Mouse (Mus musculus) liver, adult 2 months (tissue): Measurements from ENCODE around the gene Zswim5.

Source experiments
- CTCF ChIP-seq: fragments of 200-500 bp; IDR thresholded peaks from 2 replicates; pipeline ENCODE4 v1.5.1; 2011; ENCODE audit warnings: low read depth, low read length, control low read depth
- POLR2A ChIP-seq: fragments of 200-500 bp; IDR thresholded peaks from 2 replicates; pipeline ENCODE4 v1.6.1; 2011; ENCODE audit warnings: low read length, control low read depth; ENCODE audit not compliant: insufficient read depth; ENCODE audit errors: extremely low read depth

DNA sequence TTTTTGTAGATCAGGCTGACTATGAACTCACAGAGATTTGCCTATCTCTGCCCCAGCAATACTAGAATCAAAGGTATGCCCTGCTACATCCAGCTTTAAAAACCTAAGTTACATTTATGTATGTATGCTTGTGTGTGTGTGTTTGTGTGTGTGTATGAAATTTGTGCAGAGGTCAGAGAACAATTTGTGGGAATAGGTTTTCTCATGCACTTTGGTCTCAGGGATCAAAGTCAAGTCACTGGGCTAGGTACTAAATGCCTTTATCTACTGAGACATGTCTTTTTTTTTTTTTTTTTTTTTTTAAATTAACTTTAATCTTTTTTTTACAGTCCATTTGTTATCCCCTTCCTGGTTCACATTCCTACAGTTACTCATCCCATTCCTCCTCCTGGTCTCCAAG lies 5.5 kb downstream of the Zswim5 start:
- TF ChIP-seq CTCF (no peak), POLR2A (no peak)
